Mouse (Mus musculus) small intestine, adult 2 months (tissue): ENCODE measurements around the gene Uchl3. TPM values are rescaled to one million over a fixed set of nuclear protein-coding genes. Genes with fewer than 3 reads are reported as not detected.

Experiments used
- H3K27ac ChIP-seq: fragments of 200-500 bp; 2 replicates; pipeline ENCODE4 v1.5.1; 2012; ENCODE audit warnings: low read depth, low read length, control low read depth, inconsistent platforms; ENCODE audit not compliant: insufficient read depth
- H3K27me3 ChIP-seq: fragments of 200-500 bp; 2 replicates; pipeline ENCODE4 v1.6.1; 2012; ENCODE audit warnings: mild to moderate bottlenecking, moderate library complexity, low read length, inconsistent platforms; ENCODE audit not compliant: control insufficient read depth, insufficient read depth
- H3K36me3 ChIP-seq: fragments of 200-500 bp; 2 replicates; pipeline ENCODE4 v1.6.1; 2012; ENCODE audit warnings: mild to moderate bottlenecking, low read length, control low read depth, inconsistent platforms; ENCODE audit not compliant: control insufficient read depth, insufficient read depth
- H3K4me1 ChIP-seq: fragments of 200-500 bp; 2 replicates; pipeline ENCODE4 v1.6.1; 2012; ENCODE audit warnings: low read length, inconsistent platforms, mixed read lengths; ENCODE audit not compliant: control insufficient read depth, insufficient read depth, insufficient read length
- H3K4me3 ChIP-seq: fragments of 200-500 bp; 2 replicates; pipeline ENCODE4 v1.5.1; 2012; ENCODE audit warnings: low read depth, mild to moderate bottlenecking, control low read depth, inconsistent platforms, low read length, moderate library complexity
- CTCF ChIP-seq: fragments of 200-500 bp; IDR thresholded peaks from 2 replicates; pipeline ENCODE4 v1.5.1; 2012; ENCODE audit warnings: low read depth, mild to moderate bottlenecking, control low read depth, inconsistent platforms, low read length, moderate library complexity, mixed read lengths; ENCODE audit not compliant: insufficient replicate concordance, insufficient read length; ENCODE audit errors: extremely low read depth
- POLR2A ChIP-seq: fragments of 200-500 bp; IDR thresholded peaks from 2 replicates; pipeline ENCODE4 v1.6.1; 2012; ENCODE audit warnings: low read depth, mild to moderate bottlenecking, control low read depth, inconsistent platforms, low read length, moderate library complexity
- WGBS: fragments of 180-500 bp; shearing (Covaris S2); methylation state at CpG from one replicate; pipeline ENCODE4 v1.1.7; 2018; 5-methylcytosine and 5-hydroxymethylcytosine counted together
- polyA plus RNA-seq: library from polyadenylated mRNA; depleted of rRNA; stranded (reverse); fragments of >200 nt; gene quantifications from 2 replicates; pipeline ENCODE4 v1.2.3, GENCODE M21; 2012

Gene Uchl3
- polyA plus RNA-seq, 1 experiment: 10.1 TPM

- WGBS: 70% methylated on average over 9 of the region's 9 CpGs
- Histone ChIP-seq H3K4me1 (no peaks in the 10 kb centered on the region), H3K27me3 (no peaks in the 10 kb centered on the region), H3K27ac (no peak overlapping the region), H3K36me3 (no peaks in the 10 kb centered on the region), H3K4me3 (no peak overlapping the region)
- TF ChIP-seq POLR2A: no peak
- no peak for TF ChIP-seq CTCF
These were observed 37.6 kb upstream of the Uchl3 start for GRCm38 (mm10) chr14:101616178-101616577.

- H3K27ac ChIP-seq: no peak overlapping the region
- TF ChIP-seq CTCF (no peak), POLR2A (no peak)
- H3K4me3 ChIP-seq: no peak overlapping the region
- H3K36me3 ChIP-seq: no peaks in the 10 kb centered on the region
- 79% methylated on average over 5 of the region's 5 CpGs for WGBS
- H3K27me3 ChIP-seq: no peaks in the 10 kb centered on the region
- no peaks in the 10 kb centered on the region for H3K4me1 ChIP-seq
These were observed 36.1 kb upstream of the Uchl3 start for GRCm38 (mm10) chr14:101617680-101618079.

GRCm38 (mm10) chr14:101630548-101630947 lies 23.2 kb upstream of the Uchl3 start:
- WGBS: 81% methylated on average over 2 of the region's 2 CpGs
- TF ChIP-seq POLR2A (no peak), CTCF (no peak)
- no peaks in the 10 kb centered on the region for H3K27me3 ChIP-seq
- H3K4me3 ChIP-seq: no peak overlapping the region
- no peaks in the 10 kb centered on the region for H3K4me1 ChIP-seq
- H3K36me3 ChIP-seq: peaks cover 25% of the 10 kb centered on the region
- no peak overlapping the region for H3K27ac ChIP-seq

GRCm38 (mm10) chr14:101635765-101636164 lies 18.0 kb upstream of the Uchl3 start:
- WGBS: 100% methylated on average over 1 of the region's 1 CpGs
- TF ChIP-seq POLR2A (no peak), CTCF (no peak)
- peaks cover 28% of the 10 kb centered on the region for H3K36me3 ChIP-seq

GRCm38 (mm10) chr14:101637381-101637780 lies 16.4 kb upstream of the Uchl3 start:
- TF ChIP-seq CTCF: no peak
- TF ChIP-seq POLR2A: no peak
- Histone ChIP-seq H3K36me3 (peaks cover 20% of the 10 kb centered on the region), H3K4me3 (no peak overlapping the region), H3K27ac (no peak overlapping the region), H3K27me3 (no peaks in the 10 kb centered on the region), H3K4me1 (peaks cover 4% of the 10 kb centered on the region; the same call in 1 of the 2 replicates)
- WGBS: 94% methylated on average over 6 of the region's 6 CpGs

More at GRCm38 (mm10) chr14:101635765-101636164, 18.0 kb upstream of the Uchl3 start:
- H3K4me3 ChIP-seq: no peak overlapping the region
- no peak overlapping the region for H3K27ac ChIP-seq
- no peaks in the 10 kb centered on the region for H3K27me3 ChIP-seq
- H3K4me1 ChIP-seq: peaks cover 4% of the 10 kb centered on the region; the same call in 1 of the 2 replicates

GRCm38 (mm10) chr14:101640153-101640843 lies 13.5 kb upstream of the Uchl3 start, which contains the start of gene Commd6:
Gene Commd6, minus strand, starts transcription at chr14:101640686.
- peak; percentile 94 for TF ChIP-seq POLR2A
- TF ChIP-seq CTCF: peak; percentile 11; the same call in 1 of the 2 replicates
- H3K36me3 ChIP-seq: peaks cover 3% of the 10 kb centered on the region; the same call in 1 of the 2 replicates
- WGBS: under 1% methylated on average over 39 of the region's 39 CpGs
- H3K4me1 ChIP-seq: peaks cover 4% of the 10 kb centered on the region; the same call in 1 of the 2 replicates
- H3K4me3 ChIP-seq: peak within 1 kb of the TSS; percentile 82
- peak within 1 kb of the TSS; percentile 78 for H3K27ac ChIP-seq
- no peaks in the 10 kb centered on the region for H3K27me3 ChIP-seq

- Histone ChIP-seq H3K36me3 (no peaks in the 10 kb centered on the region), H3K27me3 (no peaks in the 10 kb centered on the region), H3K4me1 (no peaks in the 10 kb centered on the region), H3K27ac (no peak overlapping the region), H3K4me3 (no peak overlapping the region)
- no peak for TF ChIP-seq POLR2A
- TF ChIP-seq CTCF: no peak
- 62% methylated on average over 1 of the region's 1 CpGs for WGBS
These were observed 8.8 kb upstream of the Uchl3 start for GRCm38 (mm10) chr14:101644948-101645347.
